Mouse (Mus musculus) cerebellum, adult 2 months (tissue): ENCODE results near the gene Tfap2e. TPM values are rescaled to one million over a fixed set of nuclear protein-coding genes. Genes with fewer than 3 reads are reported as not detected.

Source experiments
- DNase-seq, 2 experiments: peaks; one replicate each; pipeline ENCODE4 v3.0.0; 2021
- H3K27ac ChIP-seq: fragments of 200-500 bp; 2 replicates; pipeline ENCODE4 v1.5.1; 2012; ENCODE audit warnings: low read length, control low read depth, inconsistent platforms; ENCODE audit not compliant: insufficient read depth
- H3K27me3 ChIP-seq: fragments of 200-500 bp; 2 replicates; pipeline ENCODE4 v1.6.1; 2012; ENCODE audit warnings: inconsistent platforms, mild to moderate bottlenecking, low read length, moderate library complexity; ENCODE audit not compliant: control insufficient read depth, insufficient read depth
- H3K4me1 ChIP-seq: fragments of 200-500 bp; 2 replicates; pipeline ENCODE4 v1.6.1; 2011; ENCODE audit warnings: low read length; ENCODE audit not compliant: control insufficient read depth, insufficient read depth
- H3K4me3 ChIP-seq: fragments of 200-500 bp; replicated peaks from 2 replicates; pipeline ENCODE3; 2011; ENCODE audit warnings: mild to moderate bottlenecking, low read depth, low read length, control low read depth; ENCODE audit not compliant: insufficient read depth
- CTCF ChIP-seq: fragments of 200-500 bp; IDR thresholded peaks from 2 replicates; pipeline ENCODE4 v1.5.1; 2011; ENCODE audit warnings: low read depth, mild to moderate bottlenecking, control low read depth, low read length, moderate library complexity, borderline replicate concordance; ENCODE audit not compliant: insufficient read depth
- POLR2A ChIP-seq: fragments of 200-500 bp; IDR thresholded peaks from 2 replicates; pipeline ENCODE4 v1.6.1; 2011; ENCODE audit warnings: low read length, control low read depth, borderline replicate concordance; ENCODE audit not compliant: insufficient read depth
- WGBS: fragments of 180-500 bp; shearing (Covaris S2); methylation state at CpG from one replicate; pipeline ENCODE4 v1.1.7; 2018; 5-methylcytosine and 5-hydroxymethylcytosine counted together
- polyA plus RNA-seq: library from polyadenylated mRNA; depleted of rRNA; stranded (reverse); fragments of >200 nt; gene quantifications from 2 replicates; pipeline ENCODE4 v1.2.3, GENCODE M21; 2012

The Tfap2e gene
- polyA plus RNA-seq, 1 experiment = not detected

DNA sequence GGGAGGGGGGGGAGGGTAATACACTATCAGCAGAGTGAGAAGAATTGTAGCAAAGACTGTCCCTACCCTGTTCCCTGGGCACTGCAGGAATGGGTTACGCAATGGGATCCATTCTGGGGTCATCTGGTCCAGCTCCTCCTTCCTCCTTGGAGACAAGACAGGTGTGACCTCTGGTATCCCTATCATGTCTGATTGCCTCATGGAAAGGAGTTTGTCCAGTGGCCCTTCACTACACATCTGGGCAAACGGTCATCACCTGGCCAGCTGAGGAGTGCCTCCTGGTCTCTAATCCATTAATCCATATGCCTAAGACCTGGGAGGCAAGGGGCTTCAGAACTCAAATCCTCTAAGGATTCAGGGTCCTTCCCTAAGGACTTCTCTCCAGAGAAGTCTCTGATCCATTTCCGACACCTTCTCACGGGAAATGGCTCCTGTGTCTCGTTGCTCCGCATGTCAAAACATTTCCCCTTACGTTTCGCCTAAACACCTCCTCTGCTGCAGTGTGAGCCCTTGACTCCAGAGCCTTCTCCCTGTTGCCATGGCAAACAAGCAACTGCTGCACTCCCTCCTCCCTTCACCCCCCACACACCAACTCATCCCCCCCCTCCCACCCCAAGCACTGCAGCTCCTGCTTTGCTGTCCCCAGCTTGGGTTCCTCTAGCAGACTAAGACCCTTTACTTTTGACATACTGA lies 15.0 kb upstream of the Tfap2e start:
- DNase-seq = peak; percentile 36 to 40
- peak overlapping the region; percentile 96 for H3K4me3 ChIP-seq
- no peak for TF ChIP-seq POLR2A
- no peak for TF ChIP-seq CTCF
- H3K4me1 ChIP-seq = peaks cover 24% of the 10 kb centered on the region
- H3K27ac ChIP-seq = no peak overlapping the region
- no peaks in the 10 kb centered on the region for H3K27me3 ChIP-seq
- WGBS = 36% methylated on average over 8 of the region's 8 CpGs

GRCm38 (mm10) chr4:126750046-126750683 lies 14.1 kb upstream of the Tfap2e start:
- peak; percentile 87 for DNase-seq
- H3K27me3 ChIP-seq = no peaks in the 10 kb centered on the region
- WGBS = 11% methylated on average over 26 of the region's 26 CpGs
- H3K27ac ChIP-seq = peak overlapping the region; percentile 47
- peaks cover 27% of the 10 kb centered on the region for H3K4me1 ChIP-seq
- peak overlapping the region; percentile 96 for H3K4me3 ChIP-seq
- TF ChIP-seq POLR2A = no peak
- TF ChIP-seq CTCF = no peak

DNA sequence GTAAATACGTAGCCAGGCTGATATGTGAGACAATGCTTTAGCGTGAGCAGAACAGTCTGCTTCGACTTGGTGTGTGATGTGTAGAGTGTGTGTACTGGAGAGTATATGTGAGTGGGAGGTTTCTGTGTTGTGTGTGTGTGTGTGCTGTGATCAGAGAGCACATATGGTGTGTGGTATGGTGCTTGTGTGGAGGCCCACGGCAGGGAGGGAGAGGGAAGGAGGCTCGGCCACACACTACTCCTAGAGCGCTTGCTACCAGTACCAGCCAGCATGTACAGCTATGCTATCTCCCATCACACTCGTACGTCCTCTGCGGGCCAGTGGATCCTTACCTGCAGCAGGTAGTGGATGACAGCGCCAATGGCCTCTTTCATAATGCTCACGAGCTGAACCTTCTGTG lies 13.5 kb upstream of the Tfap2e start:
- no peak for TF ChIP-seq POLR2A
- no peak for TF ChIP-seq CTCF
- peak overlapping the region; percentile 96 for H3K4me3 ChIP-seq
- H3K27me3 ChIP-seq = no peaks in the 10 kb centered on the region
- H3K4me1 ChIP-seq = peaks cover 30% of the 10 kb centered on the region
- H3K27ac ChIP-seq = peak overlapping the region; percentile 47
- no peak for DNase-seq
- 17% methylated on average over 11 of the region's 11 CpGs for WGBS

DNA sequence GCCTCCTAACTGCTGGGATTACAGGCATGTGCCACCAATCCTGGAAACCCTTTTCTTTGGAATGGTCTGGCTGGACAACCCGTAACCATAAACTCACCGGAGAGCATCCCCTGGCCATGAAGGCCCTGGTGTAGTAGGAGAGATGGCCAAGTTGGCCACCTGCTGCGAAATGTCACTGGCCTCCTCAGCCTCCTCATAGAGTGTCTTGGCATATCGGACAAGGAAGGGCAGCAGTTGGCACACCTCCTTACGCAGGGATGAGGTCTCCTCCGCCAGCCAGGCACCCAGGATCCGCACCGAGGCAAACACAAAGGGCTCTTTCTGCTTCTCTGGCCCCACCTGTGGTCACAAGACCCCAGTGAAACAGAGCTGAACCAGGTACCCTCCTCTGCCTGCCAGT lies 12.3 kb upstream of the Tfap2e start:
- Histone ChIP-seq H3K27me3 (no peaks in the 10 kb centered on the region), H3K27ac (no peak overlapping the region), H3K4me1 (peaks cover 41% of the 10 kb centered on the region), H3K4me3 (peak overlapping the region; percentile 0)
- TF ChIP-seq CTCF = no peak
- peak; percentile 54 to 55 for DNase-seq
- 16% methylated on average over 8 of the region's 8 CpGs for WGBS

DNA sequence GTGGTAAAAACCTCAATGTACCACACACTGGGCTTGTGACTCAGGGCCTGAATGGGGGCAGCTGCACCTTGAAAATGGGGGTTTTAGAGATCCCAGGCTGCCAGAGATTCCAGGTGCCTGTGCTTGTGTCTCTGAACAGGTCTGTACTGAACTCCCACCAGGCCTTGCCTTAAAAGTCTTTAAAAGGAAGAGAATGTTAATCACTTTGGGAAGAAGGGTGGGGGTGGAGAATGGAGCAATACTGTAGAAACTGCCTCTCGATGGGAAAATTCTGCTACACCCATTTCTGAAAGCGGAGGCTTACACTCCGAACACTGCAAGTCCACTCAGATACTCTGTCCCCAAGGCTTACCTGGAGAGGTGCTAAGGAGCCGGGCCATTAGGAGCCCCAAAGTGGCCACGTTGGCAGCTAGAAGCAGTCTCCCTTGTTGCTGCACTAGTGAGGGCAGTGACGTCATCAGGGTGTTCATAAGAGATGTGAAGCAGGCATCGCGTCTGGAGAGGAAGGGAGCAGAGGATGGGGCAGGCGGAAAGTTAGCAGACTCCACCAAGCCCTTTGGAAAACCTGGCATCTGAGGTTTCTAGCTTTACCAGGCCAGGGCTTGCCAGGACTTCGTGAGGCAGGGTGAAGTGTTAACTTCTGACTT lies 10.3 kb upstream of the Tfap2e start:
- Histone ChIP-seq H3K27me3 (no peaks in the 10 kb centered on the region), H3K4me3 (no peak overlapping the region), H3K4me1 (peaks cover 41% of the 10 kb centered on the region), H3K27ac (no peak overlapping the region)
- TF ChIP-seq POLR2A = no peak
- TF ChIP-seq CTCF = no peak
- no peak for DNase-seq
- WGBS = 57% methylated on average over 10 of the region's 10 CpGs

- peak; percentile 51 to 69 for DNase-seq
- no peak overlapping the region for H3K4me3 ChIP-seq
- H3K4me1 ChIP-seq = peaks cover 37% of the 10 kb centered on the region
- no peaks in the 10 kb centered on the region for H3K27me3 ChIP-seq
- no peak overlapping the region for H3K27ac ChIP-seq
- 33% methylated on average over 13 of the region's 13 CpGs for WGBS
- TF ChIP-seq POLR2A (no peak), CTCF (peak; percentile 53)
These were observed 9.6 kb upstream of the Tfap2e start for GRCm38 (mm10) chr4:126745506-126746193.

- WGBS = 14% methylated on average over 14 of the region's 14 CpGs
- TF ChIP-seq CTCF = no peak
- H3K27me3 ChIP-seq = no peaks in the 10 kb centered on the region
- peaks cover 34% of the 10 kb centered on the region for H3K4me1 ChIP-seq
- H3K27ac ChIP-seq = no peak overlapping the region
- DNase-seq = peak; percentile 64 to 69
- no peak overlapping the region for H3K4me3 ChIP-seq
These were observed 8.8 kb upstream of the Tfap2e start for GRCm38 (mm10) chr4:126744831-126745230.
